Mouse (Mus musculus) gastrocnemius, postnatal 36 days (tissue): ENCODE data around the gene Ptp4a2. TPM values are rescaled to one million over a fixed set of nuclear protein-coding genes. Genes with fewer than 3 reads are reported as not detected.
A peak's percentile ranks its signal among the peaks of the same experiment; 100 is the strongest.
"Not testable (repeated sequence)": the region's sequence is repeated elsewhere in the genome, so short reads cannot be mapped to it uniquely, and the experiment has no call there.

Experiments used
- DNase-seq, 2 experiments: peaks; one replicate each; pipeline ENCODE4 v3.0.0; 2022
- intact Hi-C: fragments of 180-260 bp; cut with DNase I; formaldehyde crosslinking; loops from one replicate; pipeline ENCODE4 v1.15.1; 2025
- total RNA-seq, 2 experiments: library from RNA; stranded (reverse); gene quantifications; 2 replicates each; pipeline ENCODE4 v1.2.3; 2021

Ptp4a2 gene
- total RNA-seq, 2 experiments from 2014 or later: 615 to 657 TPM

DNA sequence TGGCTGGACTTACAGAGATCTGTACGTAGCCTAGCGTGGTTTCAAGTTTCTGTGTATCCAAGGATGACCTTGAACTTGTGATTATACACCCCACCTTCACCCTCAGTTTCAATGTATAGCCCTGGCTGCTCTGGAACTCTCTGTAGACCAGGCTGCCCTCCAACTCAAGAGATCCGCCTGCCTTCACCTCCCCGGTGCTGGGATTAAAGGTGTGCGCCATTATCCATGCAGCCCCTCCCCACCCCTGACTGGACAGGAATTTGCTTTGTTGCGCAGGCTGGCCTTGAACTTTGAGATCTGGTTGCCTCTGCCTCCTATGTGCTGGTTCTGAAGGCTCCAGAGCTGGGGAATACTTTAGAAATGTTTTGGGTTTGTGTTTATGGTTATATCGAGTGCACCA, 24.3 kb downstream of the Ptp4a2 start:
- intact Hi-C loops: no loop called here
- no peak for DNase-seq

DNA sequence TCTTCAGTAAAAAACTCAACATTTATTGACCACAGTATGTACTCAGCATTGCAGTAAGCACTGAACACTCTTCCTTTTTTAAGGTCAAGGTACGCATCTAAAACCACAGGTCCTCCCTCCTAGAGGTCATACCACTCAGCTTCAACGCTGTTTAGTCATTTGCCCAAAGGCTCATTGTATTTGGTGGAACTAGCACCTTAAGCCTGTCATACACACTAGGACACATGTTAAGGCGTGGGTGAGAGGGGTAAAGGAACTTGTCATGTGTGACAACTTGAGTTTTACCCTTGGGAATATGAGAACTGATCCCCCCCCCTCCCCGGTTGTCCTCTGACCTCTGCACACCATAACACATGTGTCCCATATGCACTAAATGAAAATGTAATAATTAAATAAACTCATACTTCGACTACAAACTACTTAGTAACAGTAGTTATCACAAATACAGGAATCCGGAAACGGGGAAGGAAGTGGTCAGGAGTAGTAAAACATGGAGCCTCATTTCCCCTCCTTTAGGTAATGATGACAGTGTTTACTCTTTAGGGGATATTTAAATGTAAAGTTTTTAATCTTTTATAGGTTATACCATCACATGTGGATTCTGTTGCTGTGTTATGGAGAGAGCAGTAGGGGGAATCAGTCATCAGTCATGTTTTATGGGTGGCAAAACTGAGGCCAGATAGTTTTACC, 29.0 kb downstream of the Ptp4a2 start:
- intact Hi-C loops: no loop called here
- no peak for DNase-seq

- no peak for DNase-seq
- intact Hi-C loops: no loop called here
These were observed 35.8 kb downstream of the Ptp4a2 start for GRCm38 (mm10) chr4:129846823-129847222.

GRCm38 (mm10) chr4:129850491-129850890, 39.5 kb downstream of the Ptp4a2 start:
- intact Hi-C loops: loop anchor here (5.0 kb wide), 1 partner anchor 77 kb away; the partner anchor contains the start of gene Spocd1
- no peak for DNase-seq

GRCm38 (mm10) chr4:129851861-129852260, 40.8 kb downstream of the Ptp4a2 start:
- intact Hi-C loops: loop anchor here (5.0 kb wide), 1 partner anchor 75 kb away; the partner anchor contains the start of gene Spocd1
- no peak for DNase-seq

- DNase-seq: no peak
- intact Hi-C loops: loop anchor here (5.0 kb wide), 1 partner anchor 74 kb away; the partner anchor contains the start of gene Spocd1
These were observed 42.0 kb downstream of the Ptp4a2 start for GRCm38 (mm10) chr4:129853053-129853452.

DNA sequence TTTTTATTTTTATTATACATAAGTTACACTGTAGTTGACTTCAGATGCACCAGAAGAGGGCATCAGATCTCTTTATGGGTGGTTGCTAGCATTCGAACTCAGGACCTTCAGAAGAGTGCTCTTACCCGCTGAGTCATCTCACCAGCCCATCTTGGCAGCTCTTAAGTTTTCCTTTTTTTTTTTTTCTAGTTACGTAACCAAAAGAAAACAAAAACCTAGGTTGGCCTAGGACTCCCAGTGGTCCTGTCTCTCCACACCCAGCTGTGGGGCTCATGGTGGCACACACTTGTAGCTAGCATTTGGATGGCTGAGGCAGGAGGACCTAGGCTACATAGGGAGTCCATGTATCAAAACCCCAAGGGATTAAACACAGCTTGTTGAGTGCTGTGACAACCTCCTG, 43.0 kb downstream of the Ptp4a2 start:
- intact Hi-C loops: loop anchor here (5.0 kb wide), 1 partner anchor 73 kb away; the partner anchor contains the start of gene Spocd1
- no peak for DNase-seq

DNA sequence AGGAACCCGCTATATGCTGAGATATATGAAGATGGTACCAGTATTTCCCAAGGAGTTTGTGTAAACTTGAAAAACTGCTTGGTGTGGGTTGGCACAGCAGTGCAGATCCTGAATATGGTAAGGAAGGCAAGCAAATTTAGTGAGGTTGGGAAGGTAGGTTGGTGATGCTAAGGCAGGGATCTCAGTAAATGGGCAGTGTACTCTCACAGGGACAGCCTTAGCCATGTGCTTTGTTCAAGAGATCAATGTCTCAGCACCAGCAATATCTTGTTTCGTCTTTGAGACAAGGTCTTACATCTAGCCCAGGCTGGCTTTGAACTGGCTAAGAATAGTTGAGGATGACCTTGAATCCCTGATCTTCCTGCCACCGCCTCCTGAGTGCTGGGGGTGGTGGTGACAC, 43.6 kb downstream of the Ptp4a2 start:
- no peak for DNase-seq
- intact Hi-C loops: loop anchor here (5.0 kb wide), 1 partner anchor 73 kb away; the partner anchor contains the start of gene Spocd1

GRCm38 (mm10) chr4:129855051-129855970, 44.3 kb downstream of the Ptp4a2 start:
- no peak for DNase-seq
- intact Hi-C loops: no loop called here

GRCm38 (mm10) chr4:129860456-129860855, 49.4 kb downstream of the Ptp4a2 start:
- intact Hi-C loops: no loop called here
- no peak for DNase-seq

GRCm38 (mm10) chr4:129861400-129861799, 50.4 kb downstream of the Ptp4a2 start:
- DNase-seq: no peak

DNA sequence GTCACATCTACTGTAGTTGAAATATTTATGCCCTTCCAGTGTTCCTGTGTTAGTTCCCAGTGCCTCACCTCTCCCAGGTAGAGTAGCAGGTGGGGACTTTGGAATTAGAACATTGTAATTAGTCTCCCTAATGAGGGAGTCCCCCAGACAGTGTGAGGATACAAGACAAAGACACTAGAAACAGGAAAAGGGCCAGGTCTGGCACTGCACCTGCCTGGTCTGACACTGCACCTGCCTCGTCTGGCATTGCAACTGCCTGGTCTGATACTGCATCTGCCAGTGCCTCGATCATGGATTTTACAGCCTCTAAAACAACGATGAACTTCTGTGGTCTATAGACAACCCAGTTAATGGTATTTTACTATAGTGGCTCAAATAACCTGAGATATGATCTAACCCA, 51.3 kb downstream of the Ptp4a2 start:
- intact Hi-C loops: no loop called here

More at GRCm38 (mm10) chr4:129861400-129861799, 50.4 kb downstream of the Ptp4a2 start:
- intact Hi-C loops: no loop called here

DNA sequence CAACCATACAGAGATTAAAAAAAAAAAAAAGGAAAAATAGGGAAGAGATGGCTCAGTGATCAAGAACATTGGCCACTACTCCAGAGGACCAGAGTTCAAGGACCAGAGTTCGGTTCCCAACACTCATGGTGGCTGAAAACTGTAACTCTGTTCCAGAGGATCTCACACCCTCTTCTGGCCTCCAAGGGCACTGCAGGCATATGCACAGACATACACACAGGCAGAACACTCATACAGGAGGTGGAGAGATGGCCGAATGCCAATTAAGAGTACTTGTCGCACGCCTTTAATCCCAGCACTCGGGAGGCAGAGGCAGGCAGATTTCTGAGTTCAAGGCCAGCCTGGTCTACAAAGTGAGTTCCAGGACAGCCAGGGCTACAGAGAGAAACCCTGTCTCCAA, 55.2 kb downstream of the Ptp4a2 start:
- DNase-seq, intact Hi-C loops: not testable (repeated sequence)

More for the DNA sequence above, 51.3 kb downstream of the Ptp4a2 start:
- no peak for DNase-seq

- DNase-seq: no peak
- intact Hi-C loops: no loop called here
These were observed 57.2 kb downstream of the Ptp4a2 start for GRCm38 (mm10) chr4:129868211-129868610.

DNA sequence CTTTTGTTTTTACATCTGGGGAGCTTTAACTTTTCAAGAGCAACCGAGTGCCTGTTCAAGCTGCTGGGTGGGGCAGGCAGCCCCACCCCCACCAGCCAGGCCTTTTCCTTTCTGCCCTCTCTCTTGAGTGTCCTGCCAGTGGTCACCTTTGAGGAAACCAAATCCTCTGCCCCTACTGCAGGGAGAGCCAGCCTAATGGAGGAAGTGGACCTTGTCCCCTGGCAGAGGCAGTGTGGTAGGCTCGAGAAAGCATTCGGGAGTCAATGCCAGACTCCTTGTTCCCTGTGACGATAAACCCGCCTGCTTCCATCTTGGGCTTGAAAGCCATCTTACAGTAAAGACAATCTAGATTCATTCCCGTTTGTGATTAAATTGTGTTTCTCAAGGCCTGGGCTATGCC, 59.5 kb downstream of the Ptp4a2 start:
- DNase-seq: no peak
- intact Hi-C loops: no loop called here

DNA sequence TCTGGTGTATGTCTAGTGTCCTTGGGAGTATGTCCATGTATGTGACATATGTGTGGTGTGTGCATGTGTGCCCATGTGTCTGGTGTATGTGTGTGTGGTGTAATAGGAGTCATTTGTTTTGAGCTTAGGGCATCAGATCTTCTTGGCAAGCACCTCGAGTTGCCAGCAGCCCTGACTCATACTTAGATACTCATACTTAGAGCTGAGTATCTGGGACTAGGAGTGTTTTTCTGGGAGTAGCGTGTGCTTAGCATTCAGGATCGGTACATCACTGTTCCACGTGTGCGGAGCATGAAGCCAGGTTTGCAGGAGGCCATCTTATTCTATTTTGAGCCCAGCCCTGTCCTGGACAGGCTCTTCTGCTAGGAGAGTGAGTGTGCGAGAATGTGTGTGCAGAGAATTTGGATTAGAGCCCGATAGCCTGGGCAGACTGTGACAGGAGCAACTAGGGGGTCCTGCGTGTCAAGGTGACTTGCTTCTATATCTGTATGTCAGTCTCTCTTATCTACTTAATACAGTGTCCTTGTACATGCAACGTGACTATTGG, 61.4 kb downstream of the Ptp4a2 start:
- intact Hi-C loops: no loop called here
- no peak for DNase-seq

DNA sequence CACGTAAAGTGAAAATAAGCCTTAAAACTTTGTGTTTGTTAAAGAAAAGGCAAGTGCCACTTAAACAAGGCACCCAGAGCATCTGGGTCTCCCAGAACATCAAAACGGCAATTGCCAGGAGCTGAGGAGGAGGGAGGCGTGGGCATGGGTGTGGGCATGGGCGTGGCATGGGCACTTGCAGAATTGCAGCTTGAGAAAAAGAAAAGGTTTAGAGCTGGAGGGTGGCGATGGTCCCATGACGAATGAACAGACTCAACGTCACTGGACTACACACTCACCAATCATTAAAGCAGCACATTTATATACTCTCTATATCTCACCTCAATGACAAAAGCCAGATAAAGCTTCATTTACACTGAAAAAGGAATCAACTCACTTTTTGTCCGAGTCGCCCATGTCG, 63.8 kb downstream of the Ptp4a2 start:
- intact Hi-C loops: no loop called here
- DNase-seq: no peak

GRCm38 (mm10) chr4:129875406-129875805, 64.4 kb downstream of the Ptp4a2 start:
- no peak for DNase-seq
- intact Hi-C loops: no loop called here

- intact Hi-C loops: no loop called here
- peak; percentile 55 to 67 for DNase-seq
These were observed 66.1 kb downstream of the Ptp4a2 start for GRCm38 (mm10) chr4:129876831-129877764.
